Mouse (Mus musculus): ENCODE data around the gene Psrc1. TPM values are rescaled to one million over a fixed set of nuclear protein-coding genes. Genes with fewer than 3 reads are reported as not detected.

Psrc1 gene
- total RNA-seq, 2 experiments from 2014 or later, result 17.8 to 18.1 TPM

DNA sequence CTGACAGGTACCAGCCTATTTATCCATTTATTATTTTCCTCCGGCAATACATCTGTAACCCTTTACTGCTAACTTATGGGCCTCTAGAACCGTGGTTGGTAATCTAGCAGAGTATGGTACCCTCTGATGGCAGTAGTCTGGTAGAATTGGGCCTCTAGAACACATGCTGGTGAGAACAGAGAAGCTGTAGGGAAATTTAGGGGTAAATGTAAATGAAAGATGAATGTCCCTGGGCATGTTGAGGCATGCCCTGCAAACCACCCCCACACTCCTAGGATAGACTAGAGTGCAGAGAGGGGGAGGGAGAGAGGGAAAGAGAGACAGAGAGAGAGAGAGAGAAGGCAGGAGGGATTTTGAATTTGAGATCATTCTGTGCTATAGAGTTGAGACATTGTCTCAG, 786 bp downstream of the Psrc1 start:
- DNase-seq (ENCODE audit: low spot score in 2 of 2), result no peak

DNA sequence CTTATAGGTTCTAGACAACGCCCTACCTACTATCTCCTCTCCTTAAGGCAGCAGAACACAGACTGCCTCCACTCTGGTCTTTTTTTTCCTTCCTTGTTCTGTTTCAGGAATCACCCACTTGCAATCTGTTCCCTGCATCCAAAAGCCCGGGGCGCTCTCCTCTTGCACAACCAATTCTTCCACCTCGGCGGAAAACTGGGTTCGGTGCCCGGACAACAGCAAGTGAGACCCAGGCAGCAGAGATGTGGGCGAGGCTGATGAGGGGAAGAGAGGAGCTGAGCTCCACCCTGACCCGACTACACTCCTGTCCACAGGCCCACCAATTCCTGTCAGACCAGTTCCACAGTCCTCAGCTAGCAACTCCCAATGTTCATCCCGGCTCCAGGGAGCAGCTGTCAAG, 2.5 kb downstream of the Psrc1 start:
- DNase-seq (ENCODE audit: low spot score in 2 of 2), result peak; percentile 75 to 86

DNA sequence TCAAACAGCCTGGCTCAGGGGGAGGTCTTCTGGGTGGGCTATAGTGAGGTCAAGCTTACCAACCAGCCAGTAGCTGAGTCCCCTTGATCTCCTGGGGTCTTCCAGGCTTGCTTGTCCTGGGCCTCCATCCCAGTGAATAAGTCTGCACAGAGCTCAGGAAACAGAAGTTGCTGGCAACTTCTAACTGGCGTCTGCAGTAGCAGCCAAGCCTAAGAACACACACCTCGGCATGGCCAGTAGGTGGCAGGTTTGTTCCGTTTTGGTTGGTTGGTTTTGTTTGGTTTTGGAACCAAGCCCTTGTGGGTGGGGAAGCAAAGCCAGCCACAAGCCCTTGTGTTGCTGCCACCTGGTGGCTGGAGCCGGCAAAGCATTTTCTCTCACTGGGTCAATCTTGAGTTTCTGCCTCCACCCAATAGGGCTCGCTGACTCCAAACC, 5.5 kb downstream of the Psrc1 start:
- peak; percentile 98 to 99 for DNase-seq (ENCODE audit: low spot score in 2 of 2)

DNA sequence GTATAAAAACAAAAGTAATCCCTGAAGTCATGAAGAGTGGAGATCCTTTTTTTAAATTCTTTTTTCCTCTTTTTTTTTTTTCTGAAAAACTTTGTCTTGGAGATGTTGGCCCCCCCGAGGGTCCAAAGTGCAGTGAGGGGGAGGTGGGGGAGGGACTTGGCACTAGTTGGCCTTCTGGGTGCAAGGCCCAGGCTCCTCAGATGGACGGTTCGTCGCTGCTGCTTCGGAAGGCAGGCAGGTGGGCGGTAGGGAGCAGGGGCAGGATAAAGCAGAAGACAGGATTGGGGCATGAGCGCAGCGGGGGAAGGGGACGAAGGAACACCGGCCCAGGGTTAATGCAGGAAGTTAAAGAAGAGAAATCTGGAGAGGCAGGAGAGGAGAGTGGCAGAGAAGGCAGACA, 8.7 kb downstream of the Psrc1 start:
- DNase-seq (ENCODE audit: low spot score in 2 of 2), result no peak

DNA sequence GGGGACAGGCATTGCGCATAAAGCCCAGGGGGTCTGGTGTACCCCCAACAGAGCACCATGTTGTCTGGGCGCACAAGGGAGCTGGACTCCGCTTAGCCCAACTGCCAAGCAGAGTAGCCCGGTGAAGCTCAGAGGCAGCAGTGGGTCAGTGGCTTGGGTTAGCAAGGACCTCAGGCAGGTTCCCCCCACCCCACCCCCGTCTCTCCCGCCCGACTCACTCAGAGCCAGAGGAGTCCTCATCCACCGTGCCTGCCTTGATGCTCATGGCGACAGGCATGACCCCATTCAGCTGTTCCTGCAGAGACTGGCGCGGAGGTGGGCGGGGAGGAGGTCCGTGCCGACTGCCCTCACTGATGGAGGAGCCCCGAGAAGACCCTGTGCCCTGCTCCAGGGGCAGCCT, 9.2 kb downstream of the Psrc1 start:
- no peak for DNase-seq (ENCODE audit: low spot score in 2 of 2)

DNA sequence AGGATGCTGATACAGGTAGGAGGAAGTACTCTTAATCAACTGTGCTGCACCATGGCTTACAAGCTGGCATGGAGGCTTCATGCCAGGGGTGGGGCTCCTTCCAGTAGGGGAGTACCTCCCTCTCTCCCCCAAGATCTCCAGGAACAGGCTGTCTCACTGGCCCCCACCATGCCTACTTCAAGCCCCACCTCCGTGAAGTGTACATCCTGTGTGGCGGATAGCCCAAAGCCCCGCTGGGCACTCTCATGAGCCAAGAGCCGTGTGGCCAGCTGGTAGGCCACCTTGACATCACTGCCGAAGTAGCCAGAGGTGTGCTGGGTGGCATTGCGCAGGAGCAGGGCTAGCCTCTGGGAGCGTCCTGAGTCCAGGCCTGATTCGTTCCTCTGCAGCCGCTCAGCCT, 14.6 kb downstream of the Psrc1 start:
- no peak for DNase-seq (ENCODE audit: low spot score in 2 of 2)

DNA sequence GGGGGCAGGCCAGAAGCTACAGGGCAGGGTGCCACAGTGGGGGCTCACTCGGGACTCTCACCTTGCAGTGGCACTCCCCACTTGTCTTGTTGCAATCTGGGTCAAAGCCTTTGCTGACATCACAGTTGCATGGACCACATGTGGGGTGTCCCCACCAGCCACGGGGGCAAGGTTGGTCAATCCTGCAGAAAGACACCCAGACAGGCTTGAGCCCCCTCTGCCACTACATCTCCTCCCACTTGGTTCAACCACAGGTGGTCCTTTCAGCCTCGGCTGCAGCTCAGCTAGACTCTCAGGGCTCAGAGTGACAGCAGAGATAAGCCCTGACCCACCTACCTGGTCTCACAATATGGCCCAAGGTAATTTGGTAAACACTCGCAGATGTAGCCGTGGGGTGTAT, 16.8 kb downstream of the Psrc1 start:
- no peak for DNase-seq (ENCODE audit: low spot score in 2 of 2)

DNA sequence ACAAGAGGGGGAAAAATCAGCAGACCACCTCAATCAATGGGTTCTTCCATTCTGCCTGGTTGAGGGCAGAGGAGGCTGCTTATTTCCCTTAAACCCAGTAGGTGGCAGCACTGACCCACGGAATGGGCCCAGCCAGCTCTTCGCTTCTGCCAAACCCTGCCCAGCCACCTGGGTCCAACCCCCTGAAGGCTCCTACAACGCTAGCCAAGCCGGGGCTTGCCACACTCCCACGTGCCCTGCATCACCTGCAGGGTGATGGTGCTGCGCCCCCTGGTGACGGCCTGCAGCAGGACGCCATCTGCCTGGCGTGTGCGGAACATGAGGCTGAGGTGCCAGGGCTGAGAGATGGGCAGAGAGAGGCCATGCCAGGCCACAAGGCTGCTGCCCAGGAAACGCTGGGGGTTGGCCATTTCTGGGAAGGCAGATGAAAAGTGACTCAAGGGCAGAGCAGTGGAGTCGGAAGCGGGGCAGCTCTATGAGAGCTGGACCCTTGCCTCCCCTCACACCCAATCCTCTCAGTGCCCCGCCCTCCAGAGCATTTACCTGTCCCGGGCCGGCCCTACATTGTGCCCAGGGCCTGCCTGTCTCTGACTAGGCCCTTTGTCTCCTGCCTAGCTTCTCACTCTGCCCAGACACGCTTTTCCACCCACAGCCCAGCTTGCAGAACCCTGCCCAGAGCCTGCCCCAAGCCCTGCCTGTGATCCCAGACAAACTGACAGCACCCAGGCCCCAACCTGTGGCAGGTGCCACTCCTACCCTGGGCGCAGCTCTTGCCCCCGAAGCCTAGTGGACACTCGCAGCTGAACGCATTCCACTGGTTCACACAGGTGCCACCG, 18.3 kb downstream of the Psrc1 start:
- DNase-seq (ENCODE audit: low spot score in 2 of 2), result peak; percentile 78 to 79

DNA sequence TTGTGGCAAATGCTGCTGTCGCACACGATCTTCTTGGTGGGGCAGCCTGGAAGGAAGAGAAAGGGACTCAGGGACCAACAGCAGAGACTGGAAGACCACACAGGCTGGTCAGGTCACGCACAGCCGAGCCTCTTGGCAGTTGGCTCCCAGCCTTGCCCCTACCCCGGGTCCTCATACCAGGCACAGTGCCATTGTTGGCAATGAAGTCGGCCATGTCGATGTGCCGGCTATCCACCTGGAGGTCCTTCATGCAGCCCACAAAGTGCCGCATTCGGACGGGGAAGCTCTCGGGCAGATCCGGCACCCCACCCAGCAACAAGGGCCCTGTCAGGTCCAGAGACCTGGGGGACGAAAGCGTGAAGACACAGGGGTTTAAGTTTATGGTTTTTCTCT, 18.9 kb downstream of the Psrc1 start:
- DNase-seq (ENCODE audit: low spot score in 2 of 2), result no peak

DNA sequence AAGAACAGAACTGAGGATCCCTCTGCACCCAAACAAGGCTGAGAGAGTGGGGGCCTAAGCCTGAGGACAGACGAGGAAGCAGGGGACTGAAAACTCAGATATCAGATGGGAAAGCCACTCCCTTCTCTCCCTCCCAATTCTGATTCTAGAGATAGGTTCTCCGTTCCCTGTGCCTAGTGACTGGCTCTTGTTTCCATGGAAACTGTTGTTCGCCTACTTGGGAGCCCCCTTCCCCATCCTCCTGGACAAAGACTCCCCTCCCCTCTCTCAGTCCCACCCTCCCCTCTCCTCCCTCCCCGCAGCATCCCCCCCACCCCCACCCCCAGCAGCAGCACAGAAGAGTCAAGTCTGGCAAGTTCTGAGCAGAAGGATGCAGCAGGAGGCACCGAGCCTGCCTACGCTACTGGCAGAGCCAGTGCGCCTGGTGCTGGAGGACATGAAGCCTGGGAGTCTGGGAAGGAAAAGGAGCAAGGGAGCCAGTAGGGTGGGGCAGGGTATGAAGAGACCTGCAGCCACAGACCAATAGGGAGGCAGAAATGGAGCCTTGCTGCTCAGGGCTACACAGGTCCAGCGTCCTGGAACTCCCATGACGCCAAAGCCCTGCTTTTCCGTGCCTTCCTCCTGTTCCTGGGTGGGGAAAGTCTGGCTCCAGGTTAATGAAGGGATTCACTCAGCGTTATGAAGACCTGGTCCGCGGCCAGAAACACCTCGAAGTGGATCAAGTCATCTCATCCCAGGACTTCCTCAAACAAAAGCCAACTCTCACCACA, 22.1 kb downstream of the Psrc1 start:
- DNase-seq (ENCODE audit: low spot score in 2 of 2), result peak; percentile 59 to 77

DNA sequence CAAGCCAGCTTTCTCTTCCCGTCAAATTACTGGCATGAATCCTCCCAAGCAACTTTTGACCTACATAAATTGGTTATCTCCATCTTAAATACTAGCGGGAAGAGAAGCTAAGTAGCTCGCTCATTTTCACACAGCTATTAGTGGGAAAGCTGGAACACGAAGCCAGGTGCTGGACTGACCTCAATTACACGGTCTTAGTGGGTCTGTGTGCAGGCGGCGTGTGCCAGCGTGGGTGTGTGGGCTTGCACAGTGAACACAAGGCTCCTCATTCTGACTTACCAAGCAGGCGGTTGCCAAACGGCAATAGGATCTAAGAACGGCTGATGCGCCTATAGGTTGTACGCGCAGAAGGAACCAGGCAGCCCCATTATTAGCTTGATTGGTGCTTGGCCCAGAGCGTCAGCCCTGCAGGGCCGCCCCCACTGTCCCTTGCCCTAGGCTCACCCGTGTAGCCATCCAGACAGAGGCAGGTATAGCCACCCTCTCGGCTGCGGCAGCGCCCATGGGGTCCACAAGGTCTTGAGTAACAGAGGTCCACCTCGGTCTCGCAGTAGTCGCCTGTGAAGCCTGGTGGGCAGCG, 22.8 kb downstream of the Psrc1 start:
- peak; percentile 52 to 70 for DNase-seq (ENCODE audit: low spot score in 2 of 2)

DNA sequence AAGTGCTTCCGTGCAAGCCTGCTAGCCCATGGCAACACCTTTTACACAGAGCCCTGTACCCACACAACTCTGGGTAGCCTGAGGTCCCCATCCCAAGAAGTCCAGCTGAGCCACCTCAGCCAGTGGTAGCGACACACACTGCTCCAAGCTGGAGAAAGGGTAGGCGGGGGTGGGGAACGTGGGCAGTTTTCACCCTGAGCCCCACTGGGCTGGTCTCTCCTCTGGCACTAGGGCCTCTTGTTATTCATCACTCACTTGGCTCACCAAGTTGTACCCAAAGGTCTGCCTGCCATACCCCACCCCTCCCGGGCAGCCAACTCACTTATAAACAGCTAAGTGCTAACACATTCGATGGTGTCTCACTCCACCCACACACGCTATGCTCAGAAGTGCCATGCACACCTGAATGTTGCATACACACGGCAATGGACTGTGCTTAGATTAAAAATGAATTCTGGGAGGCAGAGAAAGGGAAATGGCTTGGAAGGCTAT, 24.9 kb downstream of the Psrc1 start:
- DNase-seq (ENCODE audit: low spot score in 2 of 2), result no peak

DNA sequence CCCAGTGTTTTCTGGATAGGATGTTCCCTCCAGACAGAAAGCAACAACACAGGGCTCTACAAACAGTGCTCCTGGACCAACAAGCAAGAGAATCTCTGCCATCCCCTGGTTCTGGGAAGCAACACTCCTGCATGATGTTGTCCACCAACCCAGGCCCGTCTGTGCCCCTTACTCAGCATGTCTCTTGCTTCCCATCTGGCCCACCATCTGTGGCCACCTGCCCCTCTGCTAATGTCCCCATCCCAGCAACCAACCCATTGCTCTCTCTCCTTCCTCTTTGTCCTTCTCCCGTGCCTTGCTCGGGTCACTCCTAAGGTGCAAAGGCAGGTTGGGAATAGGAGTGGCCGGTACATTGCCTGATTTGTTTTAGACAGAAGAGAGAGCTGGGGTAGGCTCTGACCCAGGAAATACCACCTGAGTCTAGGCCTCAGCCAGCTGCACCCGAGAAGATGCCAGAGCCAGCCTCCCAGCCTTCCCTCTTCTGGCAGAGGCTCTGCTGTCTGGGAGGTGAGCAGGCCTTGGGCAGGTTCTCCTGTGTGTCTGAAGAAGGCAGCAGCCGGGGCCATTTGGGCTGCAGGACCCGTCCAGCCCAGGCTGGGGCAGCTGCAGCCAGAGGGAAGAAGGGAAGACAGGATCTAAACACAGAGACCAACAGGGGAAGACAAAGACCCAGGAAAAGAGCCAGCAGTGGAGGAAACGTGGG, 26.2 kb downstream of the Psrc1 start:
- DNase-seq (ENCODE audit: low spot score in 2 of 2), result no peak

DNA sequence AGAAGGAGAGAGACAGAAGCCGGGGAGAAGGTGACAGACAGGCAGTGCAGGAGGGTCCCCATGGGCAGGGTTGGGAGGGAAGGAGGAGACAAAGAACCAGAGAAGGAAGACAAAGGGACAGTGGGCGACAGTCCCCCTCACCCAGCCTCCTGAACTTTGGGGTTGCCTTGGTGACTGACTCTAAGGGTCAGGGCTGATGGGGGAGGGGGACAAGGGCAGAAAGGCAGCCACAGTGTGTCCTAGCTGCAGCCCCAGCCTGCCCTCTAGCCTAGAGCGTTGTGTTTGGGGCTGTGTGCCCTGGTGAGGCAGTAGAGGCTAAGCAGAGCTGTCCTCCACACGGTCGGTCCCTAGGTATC, 26.7 kb downstream of the Psrc1 start:
- DNase-seq (ENCODE audit: low spot score in 2 of 2), result no peak

DNA sequence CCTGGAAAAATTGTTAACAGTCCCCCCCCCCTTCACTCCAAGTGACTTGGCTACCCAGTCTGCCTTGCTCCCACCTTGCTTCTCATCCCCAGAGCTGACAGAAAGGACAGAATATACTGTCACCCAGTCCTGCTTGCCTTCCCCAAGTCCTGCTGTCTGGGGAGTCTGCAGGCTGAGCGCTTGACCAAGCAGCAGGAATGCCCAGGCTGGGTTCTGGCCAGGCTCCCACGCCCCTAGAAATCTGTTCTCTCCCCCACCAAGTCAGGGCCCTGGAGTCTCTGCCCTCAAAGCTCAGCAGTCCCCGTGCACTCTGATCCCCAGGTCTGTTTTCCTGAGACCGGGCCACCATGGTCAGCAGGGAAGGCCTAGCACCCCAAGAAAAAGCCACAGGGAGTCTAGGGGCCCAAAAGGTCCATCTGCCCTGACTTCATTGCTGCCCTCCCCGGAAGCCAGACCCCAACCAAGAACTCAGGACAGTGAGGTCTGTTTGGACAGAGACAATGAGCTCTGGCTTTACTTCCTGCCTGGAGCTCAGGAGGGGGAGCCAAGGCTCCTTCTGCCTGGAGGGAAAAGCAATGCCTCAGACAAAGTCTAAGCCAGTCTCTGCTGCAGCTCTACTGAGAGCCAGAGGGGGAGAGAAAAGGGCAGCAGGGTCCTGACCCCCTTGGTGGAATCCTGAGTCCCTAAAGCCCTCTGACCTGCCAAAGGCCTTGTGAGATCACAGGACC, 27.6 kb downstream of the Psrc1 start:
- DNase-seq (ENCODE audit: low spot score in 2 of 2), result no peak

DNA sequence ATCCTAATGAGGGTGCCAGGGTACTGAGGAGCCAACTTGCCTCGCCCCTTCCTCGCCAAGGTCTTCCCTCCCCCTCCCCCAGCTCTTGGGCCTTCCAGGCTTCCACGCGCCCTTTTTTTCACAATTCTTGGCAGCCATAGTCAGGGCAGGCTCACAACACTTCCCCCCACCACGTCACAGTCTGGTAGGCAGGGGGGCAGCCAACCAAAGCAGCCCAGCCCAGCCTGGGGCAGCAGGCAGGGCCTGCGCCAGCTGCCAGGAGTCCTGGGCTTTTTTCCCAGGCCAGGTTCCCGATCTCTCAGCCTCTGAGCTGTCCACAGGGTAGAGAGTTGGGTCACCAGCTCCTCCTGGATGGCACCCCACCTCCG, 28.1 kb downstream of the Psrc1 start:
- peak in 1 of 2 experiments; percentile 41 for DNase-seq (ENCODE audit: low spot score in 2 of 2)

DNA sequence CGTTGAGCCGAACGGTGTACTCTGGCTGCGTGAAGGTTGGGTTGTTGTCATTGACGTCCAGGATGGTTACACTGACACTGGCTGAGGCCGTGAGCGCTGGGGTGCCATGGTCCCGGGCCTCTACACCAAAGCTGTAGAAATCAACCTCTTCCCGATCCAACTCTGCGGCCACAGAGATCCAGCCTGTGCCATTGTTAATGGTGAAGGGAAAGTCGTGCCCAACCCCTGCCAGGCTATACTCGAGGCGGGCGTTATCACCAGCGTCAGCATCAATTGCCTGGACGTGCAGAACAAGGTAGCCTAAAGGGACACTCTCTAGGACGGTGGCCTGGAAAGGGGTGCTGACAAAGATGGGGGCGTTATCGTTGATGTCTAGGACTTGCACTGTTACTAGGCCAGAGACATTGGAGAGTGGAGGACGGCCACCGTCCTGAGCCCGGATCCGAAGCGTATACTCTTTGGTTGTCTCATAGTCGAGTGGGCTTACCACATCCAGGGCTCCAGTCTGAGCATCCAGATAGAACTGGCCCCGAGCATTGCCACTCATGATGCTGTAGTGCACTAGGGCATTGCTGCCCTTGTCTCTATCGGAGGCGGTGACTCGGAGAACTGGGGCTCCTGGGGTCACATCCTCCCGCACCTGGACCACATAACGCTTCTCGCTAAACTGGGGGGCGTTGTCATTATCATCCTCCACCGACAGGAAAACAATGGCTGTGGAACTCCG, 30.2 kb downstream of the Psrc1 start:
- no peak for DNase-seq (ENCODE audit: low spot score in 2 of 2)

DNA sequence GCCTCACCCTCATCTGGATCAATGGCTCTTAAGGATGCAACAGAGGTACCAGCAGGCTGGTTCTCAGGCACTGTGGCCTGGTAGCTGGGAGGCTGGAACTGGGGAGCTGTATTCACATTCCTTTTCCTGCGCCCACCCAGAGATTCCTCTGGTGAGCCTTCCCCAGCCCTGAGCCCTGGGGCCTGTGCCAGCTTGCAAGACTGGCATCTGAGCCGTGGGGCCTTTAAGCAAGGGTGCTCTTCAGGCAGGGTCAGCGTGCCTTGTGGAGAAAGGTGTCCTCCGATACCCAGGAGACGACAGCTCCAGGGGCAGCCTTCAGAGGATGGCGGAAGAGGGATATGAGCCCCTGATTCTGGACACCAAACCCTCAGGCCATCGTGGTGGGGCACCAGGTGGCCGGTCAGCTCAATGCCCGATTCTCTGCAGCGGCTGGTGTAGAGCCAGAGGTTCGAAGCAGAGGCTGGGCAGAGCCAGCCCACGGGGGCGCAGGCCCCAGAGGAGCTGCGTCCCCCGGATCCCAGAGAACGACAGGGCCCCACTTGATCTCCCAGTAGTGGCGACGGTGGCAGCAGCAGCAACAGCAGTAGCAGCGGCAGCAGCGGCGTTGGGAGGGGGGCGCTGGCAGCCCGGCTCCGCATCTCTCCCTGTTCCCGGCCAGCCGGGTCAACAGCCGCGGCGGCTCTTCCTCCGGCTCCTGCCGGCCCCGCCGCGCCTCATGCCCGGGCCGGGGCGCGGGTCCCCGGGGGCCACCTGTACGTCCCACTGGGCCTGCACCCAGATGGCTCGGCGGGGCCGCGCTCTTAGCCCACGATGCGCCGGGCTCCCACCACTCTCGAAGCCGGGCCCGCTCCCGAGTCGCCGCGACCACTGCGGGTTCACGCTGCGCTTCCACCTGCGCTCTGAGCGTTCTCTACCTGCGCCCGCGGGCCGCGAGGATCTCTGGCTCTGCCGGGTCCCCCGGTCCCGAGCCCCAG, 31.5 kb downstream of the Psrc1 start, which contains the start of gene Celsr2:
Celsr2 (minus strand) TSS at position 696 of the 974 bp plus-strand sequence.
- DNase-seq (ENCODE audit: low spot score in 2 of 2), result peak in 1 of 2 experiments; percentile 60

DNA sequence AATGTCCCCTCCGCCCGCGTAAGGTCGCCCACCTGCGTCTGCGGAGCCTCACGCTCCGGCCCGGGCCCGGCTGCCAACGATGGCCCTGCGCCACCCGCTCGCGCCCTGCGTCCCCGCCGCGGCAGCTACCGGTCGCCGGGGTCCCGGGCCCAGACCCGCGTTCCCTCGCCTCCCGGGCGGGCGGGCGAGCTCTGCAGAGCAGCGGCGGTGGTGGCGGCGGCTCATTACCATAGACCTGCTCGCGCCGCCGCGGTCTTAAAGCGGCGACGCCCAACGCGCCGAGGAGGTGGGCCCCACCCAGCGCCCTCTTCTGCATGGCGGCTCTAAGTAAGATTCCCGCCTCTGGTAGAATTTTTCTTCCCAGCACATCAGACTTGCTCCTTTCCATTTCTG, 32.2 kb downstream of the Psrc1 start:
- DNase-seq (ENCODE audit: low spot score in 2 of 2), result peak; percentile 80 to 90
